Mouse (Mus musculus): ENCODE data around the gene Ankrd9. TPM values are rescaled to one million over a fixed set of nuclear protein-coding genes. Genes with fewer than 3 reads are reported as not detected.

Ankrd9 gene
- polyA plus RNA-seq, 1 experiment from 2014 or later, result 32.9 TPM

- ATAC-seq (replicated peaks; ENCODE audit: low FRiP score) (no peak), DNase-seq (ENCODE audit: low spot score) (no peak)
- Histone ChIP-seq H3K27me3 (replicated peaks; ENCODE audit: control insufficient read depth, insufficient read depth, low read length) (no peaks in the 10 kb centered on the region), H3K9me3 (ENCODE audit: control insufficient read depth, low read length) (no peaks in the 10 kb centered on the region), H3K4me1 (replicated peaks; ENCODE audit: control insufficient read depth, insufficient read depth, low read length) (peaks cover 3% of the 10 kb centered on the region; the same call in 1 of the 2 replicates), H3K36me3 (ENCODE audit: control insufficient read depth, insufficient read depth, low read length) (no peaks in the 10 kb centered on the region), H3K4me2 (peak overlapping the region; percentile 79), H3K27ac (ENCODE audit: low read depth, low read length) (no peak overlapping the region), H3K9ac (ENCODE audit: low read depth, low read length) (peak overlapping the region; percentile 73), H3K4me3 (ENCODE audit: low read depth, low read length) (peak overlapping the region; percentile 58; the same call in 1 of the 2 replicates)
- WGBS, result 81% methylated on average over 12 of the region's 12 CpGs
These were observed 13.9 kb upstream of the Ankrd9 start for GRCm38 (mm10) chr12:110992771-110993170.

GRCm38 (mm10) chr12:110992128-110992553 lies 13.3 kb upstream of the Ankrd9 start:
- no peak overlapping the region for H3K27ac ChIP-seq (ENCODE audit: low read depth, low read length)
- peak; percentile 95 for DNase-seq (ENCODE audit: low spot score)
- H3K4me1 ChIP-seq (replicated peaks; ENCODE audit: control insufficient read depth, insufficient read depth, low read length), result peaks cover 3% of the 10 kb centered on the region; the same call in 1 of the 2 replicates
- peak overlapping the region; percentile 79 for H3K4me2 ChIP-seq
- H3K9me3 ChIP-seq (ENCODE audit: control insufficient read depth, low read length), result no peaks in the 10 kb centered on the region
- WGBS, result under 1% methylated on average over 24 of the region's 24 CpGs
- H3K36me3 ChIP-seq (ENCODE audit: control insufficient read depth, insufficient read depth, low read length), result no peaks in the 10 kb centered on the region
- peak; percentile 95 for ATAC-seq (replicated peaks; ENCODE audit: low FRiP score)
- peak overlapping the region; percentile 58 for H3K4me3 ChIP-seq (ENCODE audit: low read depth, low read length)
- no peaks in the 10 kb centered on the region for H3K27me3 ChIP-seq (replicated peaks; ENCODE audit: control insufficient read depth, insufficient read depth, low read length)
- peak overlapping the region; percentile 73 for H3K9ac ChIP-seq (ENCODE audit: low read depth, low read length)

GRCm38 (mm10) chr12:110991361-110992127 lies 12.7 kb upstream of the Ankrd9 start:
- ATAC-seq (replicated peaks; ENCODE audit: low FRiP score) (peak; percentile 88), DNase-seq (ENCODE audit: low spot score) (peak; percentile 80)
- Histone ChIP-seq H3K27ac (ENCODE audit: low read depth, low read length) (0 out of 2 replicates have a peak overlapping the region, but pooled peaks have one; percentile 53), H3K36me3 (ENCODE audit: control insufficient read depth, insufficient read depth, low read length) (no peaks in the 10 kb centered on the region), H3K27me3 (replicated peaks; ENCODE audit: control insufficient read depth, insufficient read depth, low read length) (no peaks in the 10 kb centered on the region), H3K4me1 (replicated peaks; ENCODE audit: control insufficient read depth, insufficient read depth, low read length) (peaks cover 3% of the 10 kb centered on the region; the same call in 1 of the 2 replicates), H3K9ac (ENCODE audit: low read depth, low read length) (peak overlapping the region; percentile 73), H3K4me2 (peak overlapping the region; percentile 79), H3K9me3 (ENCODE audit: control insufficient read depth, low read length) (no peaks in the 10 kb centered on the region), H3K4me3 (ENCODE audit: low read depth, low read length) (peak overlapping the region; percentile 58)
- WGBS, result 2% methylated on average over 22 of the region's 23 CpGs

- Histone ChIP-seq H3K4me3 (ENCODE audit: low read depth, low read length) (no peak overlapping the region), H3K27ac (ENCODE audit: low read depth, low read length) (no peak overlapping the region), H3K36me3 (ENCODE audit: control insufficient read depth, insufficient read depth, low read length) (no peaks in the 10 kb centered on the region), H3K9ac (ENCODE audit: low read depth, low read length) (no peak overlapping the region), H3K27me3 (replicated peaks; ENCODE audit: control insufficient read depth, insufficient read depth, low read length) (no peaks in the 10 kb centered on the region), H3K9me3 (ENCODE audit: control insufficient read depth, low read length) (no peaks in the 10 kb centered on the region), H3K4me1 (replicated peaks; ENCODE audit: control insufficient read depth, insufficient read depth, low read length) (peaks cover 3% of the 10 kb centered on the region; the same call in 1 of the 2 replicates), H3K4me2 (no peak overlapping the region)
- no peak for ATAC-seq (replicated peaks; ENCODE audit: low FRiP score)
- DNase-seq (ENCODE audit: low spot score), result no peak
- WGBS, result 88% methylated on average over 7 of the region's 7 CpGs
These were observed 11.7 kb upstream of the Ankrd9 start for GRCm38 (mm10) chr12:110990500-110990899.

GRCm38 (mm10) chr12:110989409-110989808 lies 10.6 kb upstream of the Ankrd9 start:
- Histone ChIP-seq H3K27me3 (replicated peaks; ENCODE audit: control insufficient read depth, insufficient read depth, low read length) (no peaks in the 10 kb centered on the region), H3K9ac (ENCODE audit: low read depth, low read length) (no peak overlapping the region), H3K27ac (ENCODE audit: low read depth, low read length) (no peak overlapping the region), H3K9me3 (ENCODE audit: control insufficient read depth, low read length) (no peaks in the 10 kb centered on the region), H3K4me2 (no peak overlapping the region), H3K4me1 (replicated peaks; ENCODE audit: control insufficient read depth, insufficient read depth, low read length) (peaks cover 3% of the 10 kb centered on the region; the same call in 1 of the 2 replicates), H3K4me3 (ENCODE audit: low read depth, low read length) (no peak overlapping the region), H3K36me3 (ENCODE audit: control insufficient read depth, insufficient read depth, low read length) (no peaks in the 10 kb centered on the region)
- 82% methylated on average over 3 of the region's 3 CpGs for WGBS
- no peak for DNase-seq (ENCODE audit: low spot score)
- no peak for ATAC-seq (replicated peaks; ENCODE audit: low FRiP score)

- Histone ChIP-seq H3K27ac (ENCODE audit: low read depth, low read length) (no peak overlapping the region), H3K4me3 (ENCODE audit: low read depth, low read length) (no peak overlapping the region), H3K9me3 (ENCODE audit: control insufficient read depth, low read length) (no peaks in the 10 kb centered on the region), H3K4me1 (replicated peaks; ENCODE audit: control insufficient read depth, insufficient read depth, low read length) (peaks cover 3% of the 10 kb centered on the region; the same call in 1 of the 2 replicates), H3K36me3 (ENCODE audit: control insufficient read depth, insufficient read depth, low read length) (no peaks in the 10 kb centered on the region), H3K4me2 (no peak overlapping the region), H3K9ac (ENCODE audit: low read depth, low read length) (no peak overlapping the region), H3K27me3 (replicated peaks; ENCODE audit: control insufficient read depth, insufficient read depth, low read length) (no peaks in the 10 kb centered on the region)
- DNase-seq (ENCODE audit: low spot score), result no peak
- 86% methylated on average over 11 of the region's 11 CpGs for WGBS
- no peak for ATAC-seq (replicated peaks; ENCODE audit: low FRiP score)
These were observed 7.9 kb upstream of the Ankrd9 start for GRCm38 (mm10) chr12:110986536-110987425.

- no peaks in the 10 kb centered on the region for H3K36me3 ChIP-seq (ENCODE audit: control insufficient read depth, insufficient read depth, low read length)
- no peak for ATAC-seq (replicated peaks; ENCODE audit: low FRiP score)
- H3K27me3 ChIP-seq (replicated peaks; ENCODE audit: control insufficient read depth, insufficient read depth, low read length), result no peaks in the 10 kb centered on the region
- WGBS, result 73% methylated on average over 9 of the region's 9 CpGs
- H3K4me1 ChIP-seq (replicated peaks; ENCODE audit: control insufficient read depth, insufficient read depth, low read length), result peaks cover under 1% of the 10 kb centered on the region
- no peak overlapping the region for H3K4me3 ChIP-seq (ENCODE audit: low read depth, low read length)
- no peak overlapping the region for H3K4me2 ChIP-seq
- no peak for DNase-seq (ENCODE audit: low spot score)
- H3K9ac ChIP-seq (ENCODE audit: low read depth, low read length), result no peak overlapping the region
- no peaks in the 10 kb centered on the region for H3K9me3 ChIP-seq (ENCODE audit: control insufficient read depth, low read length)
- no peak overlapping the region for H3K27ac ChIP-seq (ENCODE audit: low read depth, low read length)
These were observed 6.3 kb upstream of the Ankrd9 start for GRCm38 (mm10) chr12:110985141-110985540.

GRCm38 (mm10) chr12:110984598-110984997 lies 5.8 kb upstream of the Ankrd9 start:
- Histone ChIP-seq H3K4me1 (replicated peaks; ENCODE audit: control insufficient read depth, insufficient read depth, low read length) (peaks cover 6% of the 10 kb centered on the region), H3K27me3 (replicated peaks; ENCODE audit: control insufficient read depth, insufficient read depth, low read length) (no peaks in the 10 kb centered on the region), H3K9ac (ENCODE audit: low read depth, low read length) (no peak overlapping the region), H3K4me3 (ENCODE audit: low read depth, low read length) (no peak overlapping the region), H3K27ac (ENCODE audit: low read depth, low read length) (no peak overlapping the region), H3K4me2 (no peak overlapping the region), H3K9me3 (ENCODE audit: control insufficient read depth, low read length) (no peaks in the 10 kb centered on the region), H3K36me3 (ENCODE audit: control insufficient read depth, insufficient read depth, low read length) (no peaks in the 10 kb centered on the region)
- WGBS, result 71% methylated on average over 4 of the region's 4 CpGs
- no peak for ATAC-seq (replicated peaks; ENCODE audit: low FRiP score)
- no peak for DNase-seq (ENCODE audit: low spot score)
